Mouse (Mus musculus) heart, adult 18-20 months (tissue): ENCODE measurements around the gene Tatdn2. TPM values are rescaled to one million over a fixed set of nuclear protein-coding genes. Genes with fewer than 3 reads are reported as not detected.
A peak's percentile ranks its signal among the peaks of the same experiment; 100 is the strongest.

Source experiments
- DNase-seq, 2 experiments: peaks; one replicate each; pipeline ENCODE4 v3.0.0; 2021 to 2022; ENCODE audit warnings: mixed read lengths in 1 of 2
- long read RNA-seq, 2 experiments: library from polyadenylated mRNA; stranded (forward); transcript quantifications; one replicate each; pipeline ENCODE4 v2.0.0; 2021
- total RNA-seq, 2 experiments: library from RNA; stranded (reverse); gene quantifications; 2 replicates each; pipeline ENCODE4 v1.2.3; 2021

The Tatdn2 gene
- total RNA-seq = 10 to 100 TPM; 64.5 to 67.4 TPM
- long read RNA-seq, experiment 1 = 0 reads
- long read RNA-seq, experiment 2 = 0 reads

GRCm38 (mm10) chr6:113696582-113697221 lies at the start of gene Tatdn2:
Gene Tatdn2 (plus strand): TSS chr6:113697050.
- DNase-seq = peak; percentile 95 to 99

- DNase-seq = no peak
Measured at GRCm38 (mm10) chr6:113649346-113650196, 47.3 kb upstream of the Tatdn2 start.

- DNase-seq = no peak
Measured at GRCm38 (mm10) chr6:113650197-113650640, 46.6 kb upstream of the Tatdn2 start.

GRCm38 (mm10) chr6:113651626-113652025 lies 45.2 kb upstream of the Tatdn2 start:
- DNase-seq = no peak

- DNase-seq = no peak
Measured at GRCm38 (mm10) chr6:113653551-113653950, 43.3 kb upstream of the Tatdn2 start.

- peak in 1 of 2 experiments; percentile 63 for DNase-seq
Measured at GRCm38 (mm10) chr6:113654102-113654501, 42.7 kb upstream of the Tatdn2 start.

- no peak for DNase-seq
Measured at GRCm38 (mm10) chr6:113654753-113655397, 42.0 kb upstream of the Tatdn2 start.

GRCm38 (mm10) chr6:113655475-113655874 lies 41.4 kb upstream of the Tatdn2 start:
- no peak for DNase-seq

- no peak for DNase-seq
Measured at GRCm38 (mm10) chr6:113656847-113657246, 40.0 kb upstream of the Tatdn2 start.

- DNase-seq = peak in 1 of 2 experiments; percentile 68
Measured at GRCm38 (mm10) chr6:113658226-113658625, 38.6 kb upstream of the Tatdn2 start.

- no peak for DNase-seq
Measured at GRCm38 (mm10) chr6:113659648-113660491, 37.0 kb upstream of the Tatdn2 start.

- DNase-seq = no peak
Measured at GRCm38 (mm10) chr6:113660492-113661352, 36.1 kb upstream of the Tatdn2 start.

GRCm38 (mm10) chr6:113661353-113662241 lies 35.3 kb upstream of the Tatdn2 start:
- peak; percentile 58 to 59 for DNase-seq

- DNase-seq = no peak
Measured at GRCm38 (mm10) chr6:113662964-113663700, 33.7 kb upstream of the Tatdn2 start.

GRCm38 (mm10) chr6:113664305-113664704 lies 32.5 kb upstream of the Tatdn2 start:
- DNase-seq = no peak

GRCm38 (mm10) chr6:113667611-113668122 lies 29.2 kb upstream of the Tatdn2 start:
- DNase-seq = no peak

GRCm38 (mm10) chr6:113668287-113669154 lies 28.3 kb upstream of the Tatdn2 start:
- DNase-seq = peak; percentile 71 to 88

- no peak for DNase-seq
Measured at GRCm38 (mm10) chr6:113669821-113670220, 27.0 kb upstream of the Tatdn2 start.
